Mouse (Mus musculus): ENCODE results near the gene Gm12248.
A peak's percentile ranks its signal among the peaks of the same experiment; 100 is the strongest.

The Gm12248 gene

DNA sequence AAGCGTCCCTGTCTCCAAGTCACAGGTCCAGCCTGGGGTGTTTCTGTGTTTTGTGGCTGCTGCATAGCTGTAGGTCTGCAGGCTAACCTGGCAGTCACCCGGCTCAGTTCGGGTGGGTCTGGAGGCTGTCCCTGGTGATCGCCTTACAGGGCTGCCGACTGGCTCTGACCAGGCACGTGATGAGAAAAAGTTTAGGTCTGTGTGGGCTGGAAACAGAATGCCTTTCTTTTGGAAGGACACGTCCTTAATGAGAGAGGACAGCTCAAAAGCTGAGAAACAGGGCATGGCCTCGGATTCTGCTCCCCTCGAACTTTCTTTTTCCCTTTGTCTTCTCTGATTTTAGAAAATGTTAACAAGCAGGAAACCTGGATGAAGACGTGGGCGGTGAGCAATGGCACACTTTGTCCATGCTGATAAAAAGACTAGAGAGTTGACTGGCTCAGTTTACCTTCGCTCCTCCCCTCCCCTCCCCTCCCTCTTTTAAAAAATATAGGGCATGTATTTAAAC lies at the start of gene Gm12248:
Gm12248 (minus strand) TSS at position 114 of the 508 bp plus-strand sequence.
- DNase-seq: peak; percentile 43 to 50

DNA sequence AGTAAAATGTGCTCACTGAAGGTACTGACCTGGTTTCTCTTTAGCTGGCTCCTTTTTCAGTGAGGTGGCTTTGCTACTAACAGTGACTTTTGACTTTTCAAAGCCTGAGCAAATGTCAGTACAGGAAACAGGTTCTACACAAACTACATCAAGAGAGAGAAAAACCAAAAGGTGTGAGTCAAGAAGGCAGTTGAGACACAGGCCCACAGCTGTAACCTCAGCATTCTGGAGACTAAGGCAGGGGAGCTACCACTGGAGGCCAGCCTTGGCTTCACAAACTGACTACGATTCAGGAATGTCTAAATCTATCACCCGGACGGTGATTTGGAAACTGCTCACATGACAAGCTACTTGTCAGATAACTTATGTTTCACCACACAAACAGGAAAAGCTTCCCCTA lies 46.5 kb upstream of the Gm12248 start:
- DNase-seq: no peak

DNA sequence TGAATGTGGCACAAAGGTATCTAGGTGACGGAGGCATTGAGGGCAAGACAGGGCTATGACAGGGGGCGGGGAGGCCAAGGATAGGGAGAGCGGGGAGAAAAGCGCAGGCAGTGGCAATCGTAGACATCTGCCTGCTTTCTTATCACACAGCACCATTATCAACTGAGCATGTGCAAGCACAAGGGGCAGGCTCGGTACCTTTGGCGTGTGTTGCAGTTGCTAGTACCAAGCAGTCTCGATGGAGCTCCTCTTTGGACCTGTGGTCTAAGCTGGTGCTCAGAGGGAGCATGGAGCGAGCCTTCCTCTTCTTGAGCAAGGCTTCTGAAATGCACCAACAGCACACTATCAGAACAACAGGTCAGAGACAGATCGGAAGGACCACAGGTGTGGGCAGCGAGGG lies 45.9 kb upstream of the Gm12248 start:
- no peak for DNase-seq

DNA sequence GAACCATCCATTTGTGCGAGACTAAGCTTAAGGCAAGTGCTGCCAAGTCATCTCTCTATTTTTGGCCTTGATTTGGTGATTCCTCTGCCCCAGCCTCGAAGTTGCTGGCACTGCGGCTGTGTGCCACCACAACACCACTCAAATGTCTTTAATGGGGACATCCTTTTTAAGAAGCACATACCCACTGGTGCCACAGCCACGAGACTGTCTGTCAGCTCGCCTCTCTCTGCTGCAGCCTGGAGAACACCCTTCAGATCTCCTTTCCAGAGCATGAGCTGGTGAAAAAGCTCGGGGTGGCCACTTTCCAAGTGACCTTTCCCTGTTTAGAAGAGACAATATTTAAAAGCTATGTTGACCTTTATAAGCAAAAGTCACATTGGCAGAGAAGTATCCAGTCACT lies 43.7 kb upstream of the Gm12248 start:
- DNase-seq: no peak

DNA sequence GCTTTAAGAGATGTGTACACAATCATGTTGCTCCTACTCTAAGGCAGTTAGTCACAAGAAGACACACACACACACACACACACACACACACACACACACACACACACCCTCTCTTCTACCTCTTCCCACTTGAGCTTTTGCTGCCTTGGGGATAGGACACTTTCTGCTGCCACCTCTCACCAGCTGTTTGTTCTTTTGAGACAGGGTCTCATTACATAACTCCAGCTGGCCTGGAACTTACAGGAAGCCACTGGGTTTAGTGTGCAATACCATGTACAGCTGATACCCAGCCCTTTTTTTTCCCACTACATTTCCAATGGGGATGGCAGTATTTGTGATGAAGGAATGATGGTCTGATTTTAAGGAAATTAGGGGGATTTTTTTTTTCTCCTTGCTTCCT lies 42.4 kb upstream of the Gm12248 start:
- DNase-seq: no peak

DNA sequence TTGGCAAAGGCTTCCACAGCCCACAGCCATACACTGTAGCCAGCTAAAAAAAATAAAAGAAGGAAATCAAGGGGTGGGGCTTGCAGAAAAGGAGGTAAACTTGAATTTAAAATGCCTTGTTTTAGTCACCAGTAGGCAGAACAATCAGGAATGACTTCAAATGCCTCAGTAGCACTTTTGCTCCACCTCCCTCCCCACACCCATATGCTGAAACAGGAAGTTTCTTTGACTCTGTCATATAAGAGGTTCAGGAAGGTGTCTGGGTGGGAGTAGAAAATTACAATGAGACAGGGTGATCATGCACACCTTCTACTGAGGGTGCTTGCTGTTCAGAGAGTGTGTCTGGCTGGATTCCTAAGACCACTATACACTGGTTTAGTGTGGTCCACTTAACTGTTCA lies 41.9 kb upstream of the Gm12248 start:
- DNase-seq: no peak

DNA sequence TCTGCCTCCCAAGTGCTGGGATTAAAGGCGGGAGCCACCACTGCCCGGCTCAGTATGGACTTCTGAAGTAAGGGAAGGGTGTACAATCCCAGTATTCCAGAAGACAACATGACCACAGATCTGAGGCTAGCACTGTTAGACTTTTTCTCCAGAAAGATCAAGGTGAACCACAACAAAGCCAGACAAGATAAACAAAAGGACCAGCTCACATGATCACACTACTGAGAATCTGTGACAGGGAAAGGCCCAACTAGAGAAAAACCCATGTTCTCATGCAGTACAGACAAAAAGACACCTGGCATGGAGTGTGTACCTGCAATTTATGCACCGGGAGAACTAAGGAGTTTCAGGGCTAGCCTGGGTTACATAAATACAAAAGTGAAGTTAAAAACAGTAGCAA lies 39.1 kb upstream of the Gm12248 start:
- DNase-seq: no peak

DNA sequence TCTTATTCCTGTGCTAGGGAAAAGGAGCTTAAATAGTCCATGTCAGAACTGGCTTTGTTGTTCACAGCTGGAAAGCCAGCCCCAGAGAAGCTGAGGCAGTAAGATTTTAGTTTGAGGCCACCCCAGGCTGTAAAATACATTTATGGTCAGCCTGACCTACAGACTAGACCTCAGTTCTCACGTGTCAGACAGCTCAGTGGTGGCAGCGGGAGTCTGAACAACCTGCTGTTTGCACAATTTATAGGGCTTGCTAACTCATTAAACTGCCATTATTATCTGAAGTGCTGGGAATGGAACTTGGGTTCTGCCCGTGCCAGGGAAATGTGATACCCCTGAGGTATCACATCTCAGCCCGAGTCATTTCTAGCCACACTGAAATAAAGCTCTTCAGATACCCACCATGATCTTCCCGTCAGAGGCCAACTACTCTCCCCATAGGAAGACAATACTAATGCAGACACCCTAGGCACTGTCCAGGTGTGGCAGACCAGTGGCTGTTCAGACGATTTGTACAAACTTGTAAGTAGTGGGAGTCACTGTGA lies 36.4 kb upstream of the Gm12248 start:
- DNase-seq: no peak

DNA sequence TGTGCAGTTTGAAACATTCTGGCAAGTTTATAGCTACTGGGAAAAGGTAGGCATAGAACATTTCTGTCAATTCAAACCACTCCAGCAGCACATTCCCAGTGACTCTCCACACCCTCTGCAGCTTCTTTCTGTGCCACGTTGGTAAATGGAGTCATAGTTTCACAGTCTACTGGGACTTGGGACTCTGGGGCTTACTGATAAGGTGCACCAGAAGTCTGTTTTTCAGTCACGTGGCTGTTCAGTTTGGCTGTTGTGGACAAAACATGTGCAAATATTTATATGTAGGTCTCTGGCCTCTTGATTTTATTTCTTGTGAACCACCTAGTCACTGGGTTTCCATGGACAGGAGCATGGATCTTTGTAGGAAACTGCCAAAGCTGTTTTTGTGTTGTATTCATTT lies 34.6 kb upstream of the Gm12248 start:
- no peak for DNase-seq

DNA sequence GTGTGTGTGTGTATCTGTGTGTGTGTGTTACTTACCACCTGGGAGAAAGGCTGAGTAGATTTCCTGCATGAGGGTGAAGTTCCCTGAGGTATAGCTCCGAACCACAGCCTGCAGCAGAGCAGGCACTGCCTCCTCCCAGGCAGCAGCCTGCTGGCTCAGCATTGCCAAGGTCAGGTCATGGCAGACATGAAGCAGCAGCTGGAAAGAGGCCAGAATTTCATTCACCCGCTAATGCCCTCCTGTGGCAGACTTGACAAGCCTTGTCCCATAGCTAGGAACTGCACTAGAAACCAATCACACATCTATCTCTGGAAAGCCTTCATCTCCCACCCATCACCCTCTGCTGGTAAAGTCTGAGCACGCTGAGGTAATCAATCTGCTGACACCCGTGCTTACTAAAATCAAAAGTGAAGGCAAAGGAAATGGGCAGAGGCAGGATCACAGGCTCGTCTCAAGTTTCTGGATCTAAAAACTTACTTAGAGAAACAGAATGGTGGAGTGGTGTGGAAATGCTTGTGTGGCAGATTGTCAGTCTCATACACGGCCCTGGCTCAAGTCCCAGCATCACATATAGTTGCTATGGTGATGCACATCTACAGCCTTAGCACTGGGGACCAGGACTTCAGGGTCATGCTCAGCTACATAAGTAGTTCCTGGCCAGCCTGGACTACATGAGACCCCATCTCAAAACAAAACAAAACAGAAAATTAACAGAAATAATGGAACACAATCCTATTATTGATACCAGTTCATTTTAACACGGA lies 33.6 kb upstream of the Gm12248 start:
- DNase-seq: peak; percentile 35 to 54

DNA sequence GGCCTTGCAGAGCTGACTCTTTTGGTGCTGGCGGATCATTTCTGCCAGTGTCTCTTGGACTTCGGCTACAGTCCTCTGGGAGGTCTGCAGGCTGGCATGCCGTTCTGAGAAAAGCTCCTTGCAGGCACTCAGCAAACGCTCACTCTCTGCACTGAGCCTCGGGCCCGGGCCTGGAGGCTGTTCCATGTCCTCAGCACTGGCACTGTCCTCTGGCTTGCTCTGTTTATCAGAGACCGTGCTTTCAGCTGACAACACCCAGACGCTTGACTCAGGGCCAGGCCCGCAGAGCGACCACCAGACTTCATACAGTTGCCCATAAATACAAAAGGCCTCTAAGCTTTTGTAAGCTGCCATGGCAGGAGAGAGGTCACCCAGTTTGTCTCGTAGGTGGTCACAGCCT lies 32.1 kb upstream of the Gm12248 start:
- DNase-seq: no peak

DNA sequence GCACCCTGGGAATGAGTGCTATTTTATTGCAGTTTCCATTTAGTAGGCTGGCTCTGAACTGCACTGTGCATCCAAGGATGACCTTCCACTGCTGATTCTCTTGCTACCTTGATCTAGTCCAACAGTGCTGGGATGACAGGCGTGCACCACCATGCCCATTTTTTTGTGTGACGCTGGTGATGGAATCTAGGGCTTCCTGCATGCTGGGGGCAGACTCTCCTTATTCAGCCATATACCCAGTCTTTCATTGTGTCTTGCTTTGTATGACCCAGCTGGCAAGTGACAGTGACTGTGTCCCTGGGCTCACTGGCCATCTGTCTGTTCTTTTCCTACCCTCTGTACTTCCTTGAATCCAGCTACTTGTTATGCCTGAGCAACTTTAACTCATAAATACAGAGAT lies 30.8 kb upstream of the Gm12248 start:
- DNase-seq: no peak

DNA sequence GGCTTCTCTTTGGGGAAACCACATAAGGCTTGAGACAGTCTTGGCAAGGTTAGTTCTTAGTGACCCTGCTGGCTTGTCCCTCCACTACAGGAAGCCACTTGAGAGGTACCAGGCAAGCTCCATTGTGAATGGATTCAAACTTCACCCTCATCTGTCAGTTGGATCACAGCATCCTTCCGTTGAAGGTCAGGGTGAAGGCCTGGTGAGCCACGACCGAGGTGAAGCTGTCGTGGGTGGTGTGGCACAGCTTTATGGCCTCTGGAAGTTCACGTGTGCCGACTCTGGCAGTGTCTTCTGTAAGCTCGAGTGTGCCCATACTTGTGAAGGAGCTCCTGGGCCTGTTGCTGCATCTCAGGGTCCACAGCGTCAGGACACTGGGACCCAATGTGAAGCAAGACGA lies 28.4 kb upstream of the Gm12248 start:
- no peak for DNase-seq

DNA sequence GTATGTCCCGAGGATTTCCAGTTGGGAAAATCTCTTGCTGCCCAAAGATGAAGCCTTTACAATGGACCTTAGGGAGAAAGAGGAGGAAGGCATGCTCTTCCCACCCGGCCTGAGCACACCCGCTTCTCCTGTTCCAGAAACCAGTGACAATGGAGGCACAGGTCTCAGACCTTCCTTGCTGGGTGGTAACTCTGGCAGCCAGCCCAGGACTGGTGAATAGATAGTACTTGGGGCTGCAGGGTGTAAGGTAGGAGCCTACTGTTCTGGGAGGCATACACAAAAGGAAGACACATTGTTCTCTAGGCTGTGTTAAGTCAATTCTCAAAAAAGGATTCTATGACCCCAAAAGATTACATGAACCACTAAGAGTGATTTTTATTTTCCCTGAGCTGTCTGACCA lies 27.7 kb upstream of the Gm12248 start:
- DNase-seq: no peak

DNA sequence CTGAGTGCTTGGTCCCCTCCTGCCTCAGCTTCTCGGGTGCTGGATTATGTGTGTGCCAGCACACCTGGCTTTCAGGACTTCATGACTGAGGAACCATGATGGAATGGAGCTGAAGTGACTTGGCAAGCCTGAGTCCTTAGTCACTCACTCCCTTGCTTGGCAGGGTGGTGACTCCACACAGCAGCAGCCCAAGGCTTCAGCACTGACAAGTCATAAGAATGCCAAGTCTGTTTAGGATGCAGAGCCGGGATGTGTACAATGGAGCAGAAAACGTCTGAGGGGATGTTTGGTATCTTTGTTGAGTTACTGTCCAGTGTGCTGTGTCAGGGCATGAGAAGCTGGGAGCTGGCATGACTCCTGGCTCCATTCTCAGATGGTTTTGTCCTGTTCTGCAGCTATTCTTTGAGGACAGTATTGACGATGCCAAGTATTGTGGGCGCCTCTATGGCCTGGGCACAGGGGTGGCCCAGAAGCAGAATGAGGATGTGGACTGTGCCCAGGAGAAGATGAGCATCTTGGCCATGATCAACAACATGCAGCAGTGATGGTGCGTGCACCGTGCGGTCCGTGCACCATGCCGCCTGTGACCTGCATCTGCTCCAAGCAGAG lies 24.2 kb upstream of the Gm12248 start:
- DNase-seq: no peak

DNA sequence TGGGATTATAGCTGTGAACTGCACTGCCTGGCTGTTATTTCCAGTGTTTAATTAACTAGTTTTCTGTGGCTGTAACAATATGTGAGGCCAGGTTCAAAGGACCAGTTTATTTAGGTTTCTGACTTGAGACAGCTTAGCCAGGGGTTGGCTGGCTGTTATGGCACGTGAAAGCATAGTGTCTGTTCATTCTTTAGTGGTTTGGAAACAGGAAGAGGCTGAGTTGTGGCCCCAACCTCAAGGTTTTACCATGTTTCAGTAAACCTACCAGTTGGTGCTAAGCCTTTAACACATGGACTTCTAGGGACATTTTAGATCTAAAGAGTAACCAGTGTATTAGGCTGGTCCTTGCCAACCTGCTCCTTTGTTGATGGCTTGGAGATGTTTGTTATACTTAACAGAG lies 23.6 kb upstream of the Gm12248 start:
- DNase-seq: no peak

DNA sequence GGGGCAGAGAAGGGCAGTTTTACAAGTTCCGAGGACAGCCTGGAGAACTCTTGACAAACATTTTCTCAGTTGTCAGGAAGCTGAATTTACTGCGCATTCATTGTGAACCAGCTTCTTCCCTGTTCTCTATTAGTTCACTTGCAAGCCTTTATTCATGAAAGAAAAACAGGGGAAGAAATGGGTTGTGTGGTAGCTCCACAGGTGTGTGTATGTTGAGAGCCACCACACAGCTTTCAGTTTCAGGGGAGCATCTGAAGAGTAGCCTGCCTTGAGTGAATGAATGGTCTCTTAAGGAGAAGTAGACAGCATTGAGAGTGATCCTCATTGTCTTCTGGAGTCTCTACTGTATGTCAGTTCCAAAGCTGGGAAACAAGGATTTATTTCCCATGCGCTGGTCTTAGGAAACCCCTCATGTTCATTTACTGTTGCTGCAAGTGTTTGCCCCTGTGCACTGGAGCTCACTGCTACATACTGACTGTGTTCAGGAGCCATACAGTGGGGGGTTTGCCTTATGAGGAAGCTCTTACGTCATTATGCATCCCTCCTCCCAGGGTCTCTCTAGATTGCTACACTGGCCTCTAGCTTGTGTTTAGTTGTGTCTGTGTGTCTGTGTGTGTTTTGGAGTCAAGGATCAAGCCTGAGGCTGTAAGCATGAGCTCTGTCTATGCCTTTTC lies 14.9 kb upstream of the Gm12248 start:
- no peak for DNase-seq

DNA sequence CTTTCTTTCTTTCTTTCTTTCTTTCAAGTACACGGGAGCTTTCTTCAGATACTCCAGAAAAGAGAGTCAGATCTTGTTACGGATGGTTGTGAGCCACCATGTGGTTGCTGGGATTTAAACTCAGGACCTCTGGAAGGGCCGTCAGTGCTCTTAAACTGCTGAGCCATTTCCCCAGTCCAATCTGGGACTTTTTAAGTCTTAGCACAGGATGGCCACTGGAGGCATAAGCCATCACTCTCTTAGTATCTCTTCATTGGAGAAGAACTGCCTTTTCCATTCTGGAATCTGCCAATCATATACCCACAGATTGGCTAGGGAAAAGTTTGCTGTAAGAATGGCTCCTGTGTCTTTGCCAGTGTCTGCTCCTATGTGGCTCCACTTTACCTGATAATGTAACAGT lies 14.1 kb upstream of the Gm12248 start:
- DNase-seq: no peak

DNA sequence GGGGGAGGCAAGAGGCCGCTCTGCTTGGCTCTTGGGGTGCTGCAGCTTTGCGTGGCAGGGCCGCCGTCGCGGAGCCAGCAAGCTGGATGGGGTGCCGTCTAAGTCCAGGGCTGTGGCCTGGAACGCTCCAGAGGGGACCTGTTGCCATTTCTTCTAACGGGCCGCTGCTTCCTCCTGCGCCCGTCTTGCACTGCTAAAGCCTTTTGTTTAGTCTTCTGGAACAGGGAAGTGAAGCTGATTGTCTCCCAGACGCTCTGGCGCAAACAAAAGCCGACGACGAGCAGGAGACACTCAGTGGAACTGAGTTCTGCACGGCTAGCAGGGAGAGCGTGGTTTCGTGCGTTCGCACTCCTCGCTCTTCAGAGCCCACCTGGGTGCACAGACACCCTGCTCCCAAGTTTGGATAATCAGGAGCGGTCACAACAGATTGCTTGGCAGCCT lies 11.4 kb upstream of the Gm12248 start:
- DNase-seq: peak; percentile 60 to 61

DNA sequence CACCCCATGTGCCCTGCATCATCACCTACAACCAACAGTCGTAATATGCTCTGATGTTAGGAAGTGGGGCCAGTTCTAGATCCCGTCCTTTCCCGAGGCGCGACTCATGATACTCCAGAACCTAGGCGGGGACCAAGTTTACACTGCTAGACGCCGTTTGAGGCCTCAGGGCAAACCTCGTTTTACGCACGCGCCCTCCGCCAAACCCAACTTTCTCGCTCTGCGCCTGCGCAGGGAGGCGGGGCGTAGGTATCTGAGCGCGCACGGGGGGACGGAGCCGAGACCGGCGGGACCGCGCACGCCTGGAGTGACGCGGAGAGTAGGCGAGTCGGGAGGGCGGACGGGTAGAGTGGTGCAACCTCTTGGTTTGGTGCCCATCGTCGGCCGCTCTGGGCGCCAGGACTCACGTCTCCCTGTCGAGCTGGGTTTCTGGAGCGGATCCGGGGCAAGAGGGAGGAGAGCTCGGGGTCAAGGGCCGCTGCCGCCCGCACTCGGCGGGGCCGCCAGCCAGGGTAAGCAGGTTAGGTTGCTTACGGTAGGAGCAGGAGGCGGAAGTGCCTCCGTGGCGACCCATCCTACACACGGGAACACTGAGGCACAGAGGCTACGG lies 10.9 kb upstream of the Gm12248 start, which contains the start of gene Cnot8:
Cnot8 (plus strand) TSS at position 457 of the 610 bp plus-strand sequence.
- peak; percentile 99 for DNase-seq

DNA sequence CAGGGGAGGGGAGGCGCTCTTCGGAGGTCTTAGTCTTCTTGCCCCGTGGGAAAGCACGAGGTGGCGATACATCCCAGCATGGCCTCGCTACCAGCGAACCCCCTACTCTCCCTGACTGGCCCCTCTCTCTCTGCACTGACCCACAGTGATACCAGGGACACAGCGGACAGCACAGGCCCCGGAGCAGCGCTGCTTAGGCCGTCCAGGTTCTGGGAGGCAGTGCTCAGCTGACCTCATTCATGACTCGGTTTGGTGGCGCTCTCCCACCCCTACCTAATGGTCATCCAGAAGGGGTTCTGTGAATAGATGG lies 10.4 kb upstream of the Gm12248 start:
- no peak for DNase-seq

DNA sequence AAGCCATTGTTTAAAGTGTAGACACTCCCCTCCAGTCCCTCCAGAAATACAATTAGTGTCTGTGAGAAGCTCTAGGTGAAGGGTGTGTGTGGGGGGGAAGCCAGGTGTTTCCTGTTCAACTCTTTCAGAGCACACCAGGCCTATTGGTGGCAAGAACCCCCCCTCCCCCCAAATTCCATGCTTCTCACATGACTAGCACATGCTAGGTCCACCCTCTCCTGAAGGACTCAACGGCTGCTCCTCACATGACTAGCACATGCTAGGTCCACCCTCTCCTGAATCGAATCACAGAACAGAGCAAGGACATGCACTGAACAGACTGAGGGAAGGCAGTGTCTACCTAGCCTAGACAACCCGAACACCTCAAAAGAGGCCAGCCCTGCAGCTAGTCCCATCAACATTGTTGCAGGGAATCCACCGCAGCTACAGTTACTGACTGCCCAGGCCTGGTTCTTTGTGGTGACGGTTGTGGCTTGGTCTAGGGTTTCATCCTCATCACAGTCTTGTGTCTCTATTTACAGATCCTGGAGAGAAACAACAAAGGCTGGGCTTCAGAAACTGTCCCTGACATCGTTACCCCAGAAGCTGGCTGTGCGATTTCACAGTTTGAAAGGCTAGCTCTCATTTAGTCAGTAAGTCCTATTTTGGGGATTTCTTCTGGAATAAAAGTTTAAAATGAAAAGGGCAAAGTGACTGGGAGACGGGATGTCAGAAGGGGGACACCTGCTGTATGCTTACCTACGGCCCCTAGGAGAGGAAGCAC lies 9.8 kb upstream of the Gm12248 start:
- no peak for DNase-seq

DNA sequence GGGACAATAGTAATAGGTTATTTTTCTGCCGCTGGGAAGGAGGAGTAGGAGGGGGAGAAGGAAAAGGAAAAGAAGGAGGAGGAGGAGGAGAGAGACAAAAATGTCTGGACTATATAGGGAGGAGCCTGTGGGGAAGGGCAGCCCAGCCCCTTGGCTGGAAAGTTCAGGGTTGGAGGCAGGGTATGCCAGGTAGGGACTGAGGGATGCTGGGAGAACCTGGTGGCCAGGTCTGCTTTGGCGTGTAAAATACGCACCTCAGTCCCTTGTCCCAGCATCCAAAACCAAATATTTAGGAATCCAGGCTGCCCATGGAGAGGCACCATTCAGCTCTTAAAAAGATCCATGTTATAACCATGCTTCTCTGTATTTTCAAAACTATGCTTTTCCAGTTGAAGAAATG lies 9.2 kb upstream of the Gm12248 start:
- no peak for DNase-seq

Data from lung, adult 18-20 months (tissue).